Mouse (Mus musculus): ENCODE data around the gene Sord. TPM values are rescaled to one million over a fixed set of nuclear protein-coding genes. Genes with fewer than 3 reads are reported as not detected.

Gene Sord
- total and polyA plus RNA-seq, 2 experiments from 2014 or later = 87.7 to 99.5 TPM

DNA sequence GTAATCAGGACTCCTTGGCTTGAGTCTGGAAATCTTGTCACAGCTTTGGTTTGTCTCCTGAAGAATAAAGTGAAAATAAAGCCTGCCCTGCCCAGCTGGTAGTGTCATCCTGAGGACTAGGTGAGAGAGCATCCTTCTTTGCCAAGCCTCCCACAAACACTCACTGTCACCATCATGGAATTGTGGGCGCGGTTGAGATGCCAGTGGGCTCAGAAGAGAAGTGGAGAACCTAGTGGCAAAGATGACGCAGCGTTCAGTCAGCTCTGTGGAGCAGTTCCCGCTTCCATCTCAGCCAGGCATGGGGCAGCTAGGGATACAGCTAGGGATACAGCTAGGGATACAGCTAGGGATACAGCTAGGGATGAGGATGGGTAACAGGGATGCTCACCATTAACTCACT, 21.4 kb downstream of the Sord start:
- no peak overlapping the region for H3K27ac ChIP-seq (ENCODE audit: low read depth)
- no peak overlapping the region for H3K4me3 ChIP-seq (ENCODE audit: low read depth, low read length)
- TF ChIP-seq EP300 (IDR thresholded peaks at IDR 0.05; ENCODE audit: low read depth) (no peak), CTCF (IDR thresholded peaks at IDR 0.05; ENCODE audit: low read depth) (no peak)
- ATAC-seq (ENCODE audit: insufficient read depth, low read depth) = no peak
- no peaks in the 10 kb centered on the region for H3K27me3 ChIP-seq (ENCODE audit: control insufficient read depth, insufficient read depth, low read length)
- DNase-seq (ENCODE audit: low spot score) = no peak
- no peaks in the 10 kb centered on the region for H3K4me1 ChIP-seq (ENCODE audit: control insufficient read depth, insufficient read depth)
- H3K9ac ChIP-seq (replicated peaks; ENCODE audit: low read depth, low read length) = no peak overlapping the region
- no peak overlapping the region for H3K4me2 ChIP-seq (ENCODE audit: low read depth, low read length)
- WGBS = 87% methylated on average over 5 of the region's 5 CpGs
- H3K36me3 ChIP-seq (replicated peaks; ENCODE audit: control insufficient read depth, insufficient read depth, low read length) = peaks cover 26% of the 10 kb centered on the region; the same call in 1 of the 2 replicates
- H3K9me3 ChIP-seq (replicated peaks; ENCODE audit: control insufficient read depth, low read length) = no peaks in the 10 kb centered on the region

DNA sequence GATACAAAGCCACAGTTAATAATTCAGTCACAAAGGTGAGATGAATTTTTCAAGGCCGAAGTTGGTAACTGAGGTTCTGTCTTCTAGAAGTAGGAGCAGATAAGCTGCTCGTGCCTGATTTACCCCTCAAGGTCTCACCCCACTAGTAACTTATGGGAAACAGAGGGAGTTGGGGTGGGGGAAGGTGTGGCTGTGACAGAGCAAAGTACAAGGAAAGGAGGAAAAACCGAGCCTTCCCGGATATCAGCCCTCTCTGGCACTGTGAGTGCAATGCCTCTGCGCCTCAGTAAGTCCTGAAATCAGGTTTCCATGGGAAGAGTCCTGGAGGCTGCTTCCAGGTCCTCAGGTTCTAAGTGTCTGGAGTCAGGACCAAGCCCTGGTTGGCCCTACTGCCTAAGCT, 26.2 kb downstream of the Sord start:
- Histone ChIP-seq H3K9ac (replicated peaks; ENCODE audit: low read depth, low read length) (no peak overlapping the region), H3K27ac (ENCODE audit: low read depth) (no peak overlapping the region), H3K36me3 (replicated peaks; ENCODE audit: control insufficient read depth, insufficient read depth, low read length) (peaks cover 36% of the 10 kb centered on the region), H3K4me3 (ENCODE audit: low read depth, low read length) (no peak overlapping the region), H3K27me3 (ENCODE audit: control insufficient read depth, insufficient read depth, low read length) (no peaks in the 10 kb centered on the region), H3K9me3 (replicated peaks; ENCODE audit: control insufficient read depth, low read length) (no peaks in the 10 kb centered on the region), H3K4me1 (ENCODE audit: control insufficient read depth, insufficient read depth) (no peaks in the 10 kb centered on the region), H3K4me2 (ENCODE audit: low read depth, low read length) (no peak overlapping the region)
- no peak for DNase-seq (ENCODE audit: low spot score)
- 84% methylated on average over 5 of the region's 5 CpGs for WGBS
- no peak for ATAC-seq (ENCODE audit: insufficient read depth, low read depth)
- no peak for TF ChIP-seq CTCF (IDR thresholded peaks at IDR 0.05; ENCODE audit: low read depth)
- no peak for TF ChIP-seq EP300 (IDR thresholded peaks at IDR 0.05; ENCODE audit: low read depth)

DNA sequence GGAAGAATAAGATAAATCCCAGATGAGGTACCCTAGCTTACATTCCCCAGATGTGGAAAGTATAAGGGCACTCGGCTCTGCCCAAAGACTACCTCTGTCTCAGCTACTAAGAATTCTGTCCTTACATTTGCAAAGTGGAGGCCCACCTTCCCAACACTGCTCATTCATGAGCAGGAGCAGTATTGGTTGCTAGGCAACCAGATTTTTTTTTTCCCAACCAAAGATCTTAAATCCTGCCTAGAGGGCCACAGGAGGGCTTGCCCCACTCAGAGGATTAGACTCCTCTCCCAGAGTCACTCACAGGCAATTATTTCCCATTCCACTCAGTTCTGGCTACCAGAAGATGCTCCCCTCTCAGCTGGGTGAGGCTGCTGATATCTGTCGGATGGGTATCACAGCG, 30.1 kb downstream of the Sord start:
- Histone ChIP-seq H3K4me2 (ENCODE audit: low read depth, low read length) (no peak overlapping the region), H3K27me3 (ENCODE audit: control insufficient read depth, insufficient read depth, low read length) (no peaks in the 10 kb centered on the region), H3K9me3 (replicated peaks; ENCODE audit: control insufficient read depth, low read length) (no peaks in the 10 kb centered on the region), H3K4me3 (ENCODE audit: low read depth, low read length) (no peak overlapping the region), H3K36me3 (replicated peaks; ENCODE audit: control insufficient read depth, insufficient read depth, low read length) (peaks cover 21% of the 10 kb centered on the region), H3K9ac (replicated peaks; ENCODE audit: low read depth, low read length) (no peak overlapping the region), H3K4me1 (ENCODE audit: control insufficient read depth, insufficient read depth) (no peaks in the 10 kb centered on the region), H3K27ac (ENCODE audit: low read depth) (no peak overlapping the region)
- 79% methylated on average over 3 of the region's 3 CpGs for WGBS
- ATAC-seq (ENCODE audit: insufficient read depth, low read depth) = no peak
- no peak for DNase-seq (ENCODE audit: low spot score)
- TF ChIP-seq EP300 (IDR thresholded peaks at IDR 0.05; ENCODE audit: low read depth) = no peak
- no peak for TF ChIP-seq CTCF (IDR thresholded peaks at IDR 0.05; ENCODE audit: low read depth)

DNA sequence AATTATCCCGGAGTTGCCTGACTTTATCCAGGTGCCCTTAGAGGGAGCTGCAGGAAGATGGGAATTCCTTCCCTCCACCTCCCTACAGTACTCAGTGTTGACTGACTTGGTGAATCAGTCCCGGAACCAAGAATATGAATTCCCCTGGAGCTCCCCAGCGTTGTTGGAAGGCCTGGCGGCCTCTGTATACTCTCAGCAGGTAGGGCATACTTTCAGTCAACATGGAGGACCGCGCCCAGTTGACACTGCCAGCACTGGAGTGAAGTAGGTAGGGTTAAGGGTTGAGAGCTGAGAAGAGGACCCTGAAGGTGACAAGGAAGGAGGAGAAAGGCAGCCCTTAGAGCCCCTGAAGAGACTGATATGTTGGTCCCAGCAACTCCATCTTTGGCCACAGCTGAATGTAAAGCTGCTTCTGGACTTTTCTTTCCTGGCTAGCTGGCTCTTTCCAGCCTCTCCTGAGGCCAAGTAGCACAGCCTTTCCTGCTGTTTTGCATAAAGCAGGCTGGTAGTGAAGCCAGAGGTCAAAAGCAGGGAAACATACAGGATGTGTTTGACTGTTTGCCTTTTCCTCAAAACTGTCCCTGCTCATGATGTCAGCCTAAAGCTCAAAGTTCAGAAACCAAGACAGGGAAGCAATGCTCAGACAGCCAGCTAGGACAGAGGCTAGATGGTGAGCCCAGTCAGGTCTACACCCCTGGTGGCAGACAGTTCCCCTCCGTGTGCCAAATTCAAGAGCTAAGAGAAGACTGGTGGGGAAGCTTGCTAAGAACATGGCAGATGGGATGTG, 32.1 kb downstream of the Sord start:
- peaks cover 9% of the 10 kb centered on the region for H3K36me3 ChIP-seq (replicated peaks; ENCODE audit: control insufficient read depth, insufficient read depth, low read length)
- no peak for ATAC-seq (ENCODE audit: insufficient read depth, low read depth)
- no peaks in the 10 kb centered on the region for H3K27me3 ChIP-seq (ENCODE audit: control insufficient read depth, insufficient read depth, low read length)
- no peak overlapping the region for H3K27ac ChIP-seq (ENCODE audit: low read depth)
- H3K9me3 ChIP-seq (replicated peaks; ENCODE audit: control insufficient read depth, low read length) = no peaks in the 10 kb centered on the region
- no peak overlapping the region for H3K4me3 ChIP-seq (ENCODE audit: low read depth, low read length)
- H3K4me1 ChIP-seq (ENCODE audit: control insufficient read depth, insufficient read depth) = no peaks in the 10 kb centered on the region
- no peak overlapping the region for H3K9ac ChIP-seq (replicated peaks; ENCODE audit: low read depth, low read length)
- WGBS = 84% methylated on average over 7 of the region's 7 CpGs
- H3K4me2 ChIP-seq (ENCODE audit: low read depth, low read length) = no peak overlapping the region
- DNase-seq (ENCODE audit: low spot score) = no peak
- TF ChIP-seq CTCF (IDR thresholded peaks at IDR 0.05; ENCODE audit: low read depth) = no peak
- no peak for TF ChIP-seq EP300 (IDR thresholded peaks at IDR 0.05; ENCODE audit: low read depth)

DNA sequence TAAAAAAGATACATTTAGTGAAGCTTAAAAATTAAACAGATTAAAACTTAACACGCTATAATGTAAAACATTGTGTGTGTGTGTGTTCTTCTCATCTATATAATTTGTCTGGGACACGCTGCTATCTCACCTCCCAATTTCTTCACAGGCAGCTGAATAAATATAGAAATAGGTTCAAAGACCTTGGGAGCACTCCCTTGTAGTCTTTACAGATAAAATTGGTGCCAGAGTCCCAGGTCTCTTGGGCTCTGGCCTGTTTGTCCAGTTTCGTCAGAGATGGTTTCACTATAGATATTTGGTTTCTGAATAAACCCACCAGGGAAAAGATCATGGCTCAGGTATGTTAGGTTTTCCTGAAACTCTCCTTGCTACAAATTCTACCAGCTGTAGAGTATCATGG, 44.2 kb downstream of the Sord start:
- Histone ChIP-seq H3K4me3 (ENCODE audit: low read depth, low read length) (no peak overlapping the region), H3K4me2 (ENCODE audit: low read depth, low read length) (no peak overlapping the region), H3K36me3 (replicated peaks; ENCODE audit: control insufficient read depth, insufficient read depth, low read length) (no peaks in the 10 kb centered on the region), H3K9me3 (replicated peaks; ENCODE audit: control insufficient read depth, low read length) (no peaks in the 10 kb centered on the region), H3K4me1 (ENCODE audit: control insufficient read depth, insufficient read depth) (no peaks in the 10 kb centered on the region), H3K27ac (ENCODE audit: low read depth) (no peak overlapping the region), H3K9ac (replicated peaks; ENCODE audit: low read depth, low read length) (no peak overlapping the region), H3K27me3 (ENCODE audit: control insufficient read depth, insufficient read depth, low read length) (no peaks in the 10 kb centered on the region)
- DNase-seq (ENCODE audit: low spot score) (no peak), ATAC-seq (ENCODE audit: insufficient read depth, low read depth) (no peak)
- 71% methylated on average over 3 of the region's 3 CpGs for WGBS
- TF ChIP-seq EP300 (IDR thresholded peaks at IDR 0.05; ENCODE audit: low read depth) (no peak), CTCF (IDR thresholded peaks at IDR 0.05; ENCODE audit: low read depth) (no peak)

DNA sequence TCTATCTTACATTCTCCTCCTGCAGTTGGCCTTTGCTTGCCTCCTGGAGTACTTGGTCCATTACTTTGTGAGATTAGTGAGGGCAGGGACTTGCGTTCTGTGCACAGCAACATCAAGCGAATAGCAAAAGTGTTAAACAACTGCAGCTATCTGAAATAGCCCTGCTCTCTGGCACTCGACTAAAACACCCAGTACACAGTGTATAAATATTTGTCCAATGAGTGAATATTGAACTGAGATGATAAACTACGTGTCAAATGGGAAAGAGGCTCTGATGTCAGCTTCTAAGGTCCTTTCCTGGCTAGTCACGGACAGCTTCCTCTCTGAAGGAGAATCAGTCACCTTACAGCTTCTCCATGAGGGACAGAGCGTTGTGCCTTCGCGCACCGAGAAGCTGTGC, 49.5 kb downstream of the Sord start:
- Histone ChIP-seq H3K27ac (ENCODE audit: low read depth) (no peak overlapping the region), H3K4me3 (ENCODE audit: low read depth, low read length) (no peak overlapping the region), H3K9ac (replicated peaks; ENCODE audit: low read depth, low read length) (no peak overlapping the region), H3K36me3 (replicated peaks; ENCODE audit: control insufficient read depth, insufficient read depth, low read length) (no peaks in the 10 kb centered on the region), H3K9me3 (replicated peaks; ENCODE audit: control insufficient read depth, low read length) (no peaks in the 10 kb centered on the region), H3K4me1 (ENCODE audit: control insufficient read depth, insufficient read depth) (no peaks in the 10 kb centered on the region; the same call in 1 of the 2 replicates), H3K27me3 (ENCODE audit: control insufficient read depth, insufficient read depth, low read length) (no peaks in the 10 kb centered on the region), H3K4me2 (ENCODE audit: low read depth, low read length) (no peak overlapping the region)
- ATAC-seq (ENCODE audit: insufficient read depth, low read depth) (no peak), DNase-seq (ENCODE audit: low spot score) (no peak)
- TF ChIP-seq CTCF (IDR thresholded peaks at IDR 0.05; ENCODE audit: low read depth) (no peak), EP300 (IDR thresholded peaks at IDR 0.05; ENCODE audit: low read depth) (no peak)
- WGBS = 70% methylated on average over 9 of the region's 9 CpGs
